Mouse (Mus musculus) myocyte (in vitro differentiated cells): ENCODE results near the gene Ap5z1.

Experiments
- E2F4 ChIP-seq: IDR thresholded peaks from one replicate; pipeline ENCODE4 v1.6.1; 2011; ENCODE audit warnings: mild to moderate bottlenecking, control low read depth, moderate library complexity; ENCODE audit not compliant: insufficient read depth
- MAX ChIP-seq: IDR thresholded peaks from one replicate; pipeline ENCODE4 v1.6.1; 2011; ENCODE audit warnings: low read depth, mild to moderate bottlenecking, control low read depth
- MYOD1 ChIP-seq, 3 experiments: IDR thresholded peaks; one replicate each; pipeline ENCODE4 v1.6.1; 2011; ENCODE audit warnings: control low read depth in 2 of 3, low read depth in 2 of 3, mild to moderate bottlenecking in 2 of 3, moderate library complexity in 1 of 3; ENCODE audit not compliant: insufficient read length in 2 of 3, control insufficient read depth in 1 of 3
- MYOG ChIP-seq, 3 experiments: IDR thresholded peaks; one replicate each; pipeline ENCODE4 v1.6.1; 2011; ENCODE audit warnings: control low read depth in 2 of 3, low read depth in 2 of 3, mild to moderate bottlenecking in 2 of 3; ENCODE audit not compliant: insufficient read length in 2 of 3, control insufficient read depth in 1 of 3, insufficient read depth in 1 of 3
- POLR2A ChIP-seq: IDR thresholded peaks from one replicate; pipeline ENCODE4 v1.6.1; 2011; ENCODE audit warnings: low read depth, mild to moderate bottlenecking, control low read depth, moderate library complexity; ENCODE audit not compliant: insufficient read length
- POLR2AphosphoS2 ChIP-seq: IDR thresholded peaks from one replicate; pipeline ENCODE4 v1.6.1; 2011; ENCODE audit warnings: low read depth, control low read depth; ENCODE audit not compliant: insufficient read length
- SRF ChIP-seq: IDR thresholded peaks from one replicate; pipeline ENCODE4 v1.6.1; 2011; ENCODE audit warnings: low read depth; ENCODE audit not compliant: control insufficient read depth, insufficient read length
- TCF12 ChIP-seq: IDR thresholded peaks from one replicate; pipeline ENCODE4 v1.6.1; 2011; ENCODE audit warnings: mild to moderate bottlenecking, control low read depth; ENCODE audit not compliant: poor library complexity, insufficient read depth, severe bottlenecking
- TCF3 ChIP-seq: IDR thresholded peaks from one replicate; pipeline ENCODE4 v1.6.1; 2011; ENCODE audit warnings: low read depth, control low read depth; ENCODE audit not compliant: insufficient read length
- USF1 ChIP-seq: IDR thresholded peaks from one replicate; pipeline ENCODE4 v1.6.1; 2011; ENCODE audit warnings: low read depth, mild to moderate bottlenecking, control low read depth, moderate library complexity

- TF ChIP-seq MAX (no peak), POLR2AphosphoS2 (no peak), TCF3 (no peak), POLR2A (no peak), E2F4 (no peak), MYOG (IDR thresholded peaks at IDR 0.05; ENCODE audit: control insufficient read depth in 1 of 3, insufficient read depth in 1 of 3, insufficient read length in 2 of 3, low read depth in 2 of 3) (no peak), USF1 (no peak), MYOD1 (IDR thresholded peaks at IDR 0.05; ENCODE audit: control insufficient read depth in 1 of 3, insufficient read length in 2 of 3, low read depth in 2 of 3) (no peak), SRF (no peak), TCF12 (no peak)
Measured at GRCm38 (mm10) chr5:142489955-142490707, 26.4 kb downstream of the Ap5z1 start.
